Mouse (Mus musculus) liver, adult 2 months (tissue): Measurements from ENCODE around the gene Thrsp. TPM values are rescaled to one million over a fixed set of nuclear protein-coding genes. Genes with fewer than 3 reads are reported as not detected.
A peak's percentile ranks its signal among the peaks of the same experiment; 100 is the strongest.

ENCODE experiments used
- DNase-seq: peaks from one replicate; pipeline ENCODE4 v3.0.0-alpha.2; 2011; ENCODE audit warnings: low read depth, low spot score; ENCODE audit errors: extremely low read depth
- H3K27ac ChIP-seq: fragments of 200-500 bp; replicated peaks from 2 replicates; pipeline ENCODE4 v1.5.1; 2012; ENCODE audit warnings: low read depth, mild to moderate bottlenecking, control low read depth, inconsistent platforms, low read length; ENCODE audit not compliant: insufficient read depth
- H3K27me3 ChIP-seq: fragments of 200-500 bp; 2 replicates; pipeline ENCODE4 v1.6.1; 2012; ENCODE audit warnings: mild to moderate bottlenecking, moderate library complexity, low read length, inconsistent platforms; ENCODE audit not compliant: control insufficient read depth, insufficient read depth
- H3K36me3 ChIP-seq: fragments of 200-500 bp; 2 replicates; pipeline ENCODE4 v1.6.1; 2012; ENCODE audit warnings: low read length, inconsistent platforms; ENCODE audit not compliant: control insufficient read depth, insufficient read depth
- H3K4me1 ChIP-seq: fragments of 200-500 bp; 2 replicates; pipeline ENCODE4 v1.6.1; 2011; ENCODE audit warnings: low read length; ENCODE audit not compliant: control insufficient read depth, insufficient read depth
- H3K4me3 ChIP-seq: fragments of 200-500 bp; 2 replicates; pipeline ENCODE4 v1.5.1; 2011; ENCODE audit warnings: low read depth, mild to moderate bottlenecking, control low read depth, low read length, moderate library complexity; ENCODE audit not compliant: insufficient read depth
- H3K79me2 ChIP-seq: fragments of 200-500 bp; 2 replicates; pipeline ENCODE4 v1.6.1; 2012; ENCODE audit warnings: inconsistent platforms, mild to moderate bottlenecking, low read length, moderate library complexity; ENCODE audit not compliant: control insufficient read depth, insufficient read depth
- H3K9ac ChIP-seq: fragments of 200-500 bp; 2 replicates; pipeline ENCODE4 v1.6.1; 2012; ENCODE audit warnings: low read depth, mild to moderate bottlenecking, control low read depth, inconsistent platforms, low read length
- CTCF ChIP-seq: fragments of 200-500 bp; IDR thresholded peaks from 2 replicates; pipeline ENCODE4 v1.5.1; 2011; ENCODE audit warnings: low read depth, low read length, control low read depth
- POLR2A ChIP-seq: fragments of 200-500 bp; IDR thresholded peaks from 2 replicates; pipeline ENCODE4 v1.6.1; 2011; ENCODE audit warnings: low read length, control low read depth; ENCODE audit not compliant: insufficient read depth; ENCODE audit errors: extremely low read depth
- WGBS: fragments of 180-500 bp; shearing (Covaris S2); methylation state at CpG from one replicate; pipeline ENCODE4 v1.1.7; 2018; 5-methylcytosine and 5-hydroxymethylcytosine counted together
- polyA plus RNA-seq: library from polyadenylated mRNA; depleted of rRNA; stranded (reverse); fragments of >200 nt; gene quantifications from 2 replicates; pipeline ENCODE4 v1.2.3, GENCODE M21; 2012
- total RNA-seq: library from RNA; depleted of rRNA; stranded (reverse); fragments of >200 nt; gene quantifications from 2 replicates; pipeline ENCODE4 v1.2.3, GENCODE M21; 2014

The Thrsp gene
- total and polyA plus RNA-seq, 2 experiments = 275 to 1,156 TPM

DNA sequence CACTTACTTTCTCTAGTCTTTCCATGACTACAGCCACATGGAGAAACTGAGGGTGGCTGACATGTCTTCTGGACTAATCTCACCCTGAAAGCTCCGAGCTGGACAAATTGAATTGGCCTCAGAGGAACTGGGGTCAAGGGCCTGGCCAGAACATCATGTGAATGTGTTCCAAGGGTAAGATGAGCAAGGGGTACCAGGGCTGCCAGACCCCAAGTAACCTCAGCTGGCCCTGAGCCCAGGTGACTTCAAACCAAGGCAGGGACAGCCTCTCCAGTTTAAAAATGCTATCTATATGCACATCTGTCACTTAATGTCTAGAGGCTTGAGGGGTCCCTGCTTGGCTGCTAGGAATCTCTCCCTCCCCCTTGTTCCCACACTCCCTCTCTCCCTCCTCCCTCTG, 2.9 kb upstream of the Thrsp start:
- WGBS = 0% methylated on average over 1 of the region's 1 CpGs
- Histone ChIP-seq H3K36me3 (peaks cover 6% of the 10 kb centered on the region; the same call in 1 of the 2 replicates), H3K4me1 (peaks cover 43% of the 10 kb centered on the region), H3K9ac (peak overlapping the region; percentile 45), H3K4me3 (no peak overlapping the region), H3K79me2 (peaks cover 8% of the 10 kb centered on the region; the same call in 1 of the 2 replicates), H3K27me3 (no peaks in the 10 kb centered on the region), H3K27ac (peak overlapping the region; percentile 68)
- peak; percentile 78 for DNase-seq
- TF ChIP-seq POLR2A (no peak), CTCF (no peak)

DNA sequence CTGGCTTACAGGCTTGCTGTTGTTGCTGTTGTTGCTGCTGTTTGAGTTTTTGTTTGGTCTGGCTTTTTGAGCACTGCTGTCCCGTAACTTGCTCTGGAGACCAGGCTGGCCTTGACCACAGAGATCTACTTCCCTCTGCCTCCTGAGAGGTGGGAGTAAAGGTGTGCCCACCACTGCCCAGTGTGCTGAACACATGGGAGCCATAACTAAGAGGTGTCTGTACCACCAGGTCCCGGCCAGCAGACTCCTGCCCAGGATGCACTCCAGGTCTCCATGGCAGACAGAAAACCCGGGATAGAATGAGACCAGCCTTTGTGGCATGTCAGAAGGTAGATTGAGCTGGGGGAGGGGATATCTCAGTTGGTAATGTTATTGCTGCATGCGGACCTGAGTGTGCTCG, 1.6 kb upstream of the Thrsp start:
- Histone ChIP-seq H3K27ac (peak overlapping the region; percentile 93), H3K36me3 (peaks cover 11% of the 10 kb centered on the region), H3K4me1 (peaks cover 46% of the 10 kb centered on the region), H3K79me2 (peaks cover 8% of the 10 kb centered on the region; the same call in 1 of the 2 replicates), H3K27me3 (no peaks in the 10 kb centered on the region), H3K9ac (peak overlapping the region; percentile 75), H3K4me3 (no peak overlapping the region)
- DNase-seq = peak; percentile 25
- no peak for TF ChIP-seq POLR2A
- 52% methylated on average over 5 of the region's 5 CpGs for WGBS

GRCm38 (mm10) chr7:97418717-97419116, 1.2 kb upstream of the Thrsp start:
- Histone ChIP-seq H3K79me2 (peaks cover 8% of the 10 kb centered on the region; the same call in 1 of the 2 replicates), H3K4me1 (peaks cover 47% of the 10 kb centered on the region), H3K4me3 (no peak overlapping the region), H3K9ac (peak overlapping the region; percentile 75), H3K27ac (peak overlapping the region; percentile 93), H3K27me3 (no peaks in the 10 kb centered on the region), H3K36me3 (peaks cover 15% of the 10 kb centered on the region)
- TF ChIP-seq CTCF (no peak), POLR2A (no peak)
- peak; percentile 99 for DNase-seq
- 7% methylated on average over 5 of the region's 5 CpGs for WGBS

- H3K4me3 ChIP-seq = peak overlapping the region; percentile 74
- H3K27ac ChIP-seq = peak overlapping the region; percentile 87
- peak; percentile 60 for DNase-seq
- H3K79me2 ChIP-seq = peaks cover 8% of the 10 kb centered on the region; the same call in 1 of the 2 replicates
- H3K36me3 ChIP-seq = peaks cover 25% of the 10 kb centered on the region
- H3K4me1 ChIP-seq = peaks cover 31% of the 10 kb centered on the region
- WGBS = 31% methylated on average over 4 of the region's 4 CpGs
- H3K27me3 ChIP-seq = no peaks in the 10 kb centered on the region
- TF ChIP-seq CTCF (no peak), POLR2A (peak; percentile 36; the same call in 1 of the 2 replicates)
- peak overlapping the region; percentile 85 for H3K9ac ChIP-seq
Measured at GRCm38 (mm10) chr7:97416473-97416872, 1.1 kb downstream of the Thrsp start.

DNA sequence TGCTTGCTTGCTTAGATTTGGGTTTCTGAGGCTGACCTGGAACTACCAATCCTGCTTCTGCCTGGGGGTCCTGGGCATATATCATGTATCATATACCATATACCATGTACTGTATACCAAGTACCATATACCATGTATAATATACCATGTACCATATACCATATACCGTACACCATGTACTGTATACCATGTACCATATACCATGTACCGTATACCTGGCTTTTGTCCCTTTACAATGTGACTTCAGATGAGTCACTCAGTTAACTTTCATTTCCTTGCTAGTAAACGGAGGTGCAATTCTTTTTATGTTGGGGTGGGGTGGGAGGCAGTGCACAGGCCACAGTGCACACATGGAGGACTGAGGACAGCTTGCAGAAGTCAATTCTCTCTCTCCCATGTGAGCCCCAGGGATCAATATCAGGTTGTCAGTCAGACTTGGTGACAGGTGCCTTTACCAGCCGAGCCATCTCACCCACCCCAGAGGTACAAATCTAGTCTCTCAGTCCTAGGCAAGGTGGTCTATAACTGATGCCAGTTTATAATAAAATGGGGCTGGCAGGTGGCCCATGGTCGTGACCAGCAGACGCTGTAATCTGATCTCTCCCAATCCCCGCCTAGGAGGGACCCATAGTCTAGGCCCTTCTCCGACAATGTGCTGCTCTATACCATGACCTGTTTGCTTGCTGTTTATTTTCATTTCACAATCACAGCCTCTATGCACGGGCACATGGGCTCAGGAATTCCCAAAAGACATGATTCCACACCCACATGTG, 2.4 kb downstream of the Thrsp start:
- peaks cover 8% of the 10 kb centered on the region; the same call in 1 of the 2 replicates for H3K79me2 ChIP-seq
- H3K4me1 ChIP-seq = peaks cover 20% of the 10 kb centered on the region
- H3K27ac ChIP-seq = peak overlapping the region; percentile 87
- 36% methylated on average over 9 of the region's 9 CpGs for WGBS
- TF ChIP-seq POLR2A (0 out of 2 replicates have a peak, but pooled peaks have one; percentile 4), CTCF (no peak)
- H3K36me3 ChIP-seq = peaks cover 25% of the 10 kb centered on the region
- no peaks in the 10 kb centered on the region for H3K27me3 ChIP-seq
- H3K4me3 ChIP-seq = peak overlapping the region; percentile 74
- DNase-seq = peak; percentile 68
- peak overlapping the region; percentile 85 for H3K9ac ChIP-seq

GRCm38 (mm10) chr7:97414426-97414825, 3.1 kb downstream of the Thrsp start:
- 19% methylated on average over 1 of the region's 1 CpGs for WGBS
- no peaks in the 10 kb centered on the region for H3K27me3 ChIP-seq
- DNase-seq = peak; percentile 63
- H3K27ac ChIP-seq = peak overlapping the region; percentile 87
- peaks cover 16% of the 10 kb centered on the region for H3K4me1 ChIP-seq
- TF ChIP-seq CTCF (no peak), POLR2A (no peak)
- H3K36me3 ChIP-seq = peaks cover 25% of the 10 kb centered on the region
- peak overlapping the region; percentile 50 for H3K9ac ChIP-seq
- H3K79me2 ChIP-seq = peaks cover 8% of the 10 kb centered on the region; the same call in 1 of the 2 replicates
- peak overlapping the region; percentile 74 for H3K4me3 ChIP-seq
